Mouse (Mus musculus) CH12.LX (cell line): Measurements from ENCODE around the gene Rbms1. TPM values are rescaled to one million over a fixed set of nuclear protein-coding genes. Genes with fewer than 3 reads are reported as not detected.
A peak's percentile ranks its signal among the peaks of the same experiment; 100 is the strongest.

ENCODE experiments used
- DNase-seq: peaks from one replicate; pipeline ENCODE4 v3.0.0-alpha.2; 2013; ENCODE audit errors: extremely low read depth
- H3K27ac ChIP-seq: 2 replicates; pipeline ENCODE4 v1.5.1; 2012; ENCODE audit warnings: low read depth, mild to moderate bottlenecking, control low read depth, moderate library complexity; ENCODE audit not compliant: insufficient read depth
- H3K27me3 ChIP-seq: replicated peaks from 2 replicates; pipeline ENCODE3; 2012; ENCODE audit warnings: inconsistent platforms
- H3K36me3 ChIP-seq, 2 experiments: replicated peaks in 1 of 2; 2 replicates each; pipeline versions ENCODE3 to v1.6.1; 2012; ENCODE audit warnings: inconsistent platforms in 1 of 2, low read length in 1 of 2, mild to moderate bottlenecking in 1 of 2, mixed read lengths in 1 of 2, moderate library complexity in 1 of 2; ENCODE audit not compliant: control insufficient read depth in 1 of 2, insufficient read depth in 1 of 2
- H3K4me1 ChIP-seq, 2 experiments: 2 replicates each; pipeline ENCODE4 v1.6.1; 2012; ENCODE audit warnings: inconsistent platforms in 1 of 2, moderate library complexity in 1 of 2; ENCODE audit not compliant: insufficient read depth in 2 of 2, control insufficient read depth in 1 of 2
- H3K4me2 ChIP-seq: 2 replicates; pipeline ENCODE4 v1.6.1; 2012; ENCODE audit warnings: low read depth, mild to moderate bottlenecking, control low read depth; ENCODE audit not compliant: poor library complexity, insufficient read depth, severe bottlenecking
- H3K4me3 ChIP-seq, 3 experiments: fragments of 150-350 bp in 1 of 3; sonication (generic) in 1 of 3; replicated peaks in 1 of 3; 2 replicates each; pipeline versions ENCODE3 to v1.5.1; 2011 to 2012; ENCODE audit warnings: low read depth in 2 of 3, low read length in 2 of 3, mild to moderate bottlenecking in 2 of 3, moderate library complexity in 2 of 3, control low read depth in 1 of 3, improper control_type of control experiment in 1 of 3, inconsistent platforms in 1 of 3, mixed read lengths in 1 of 3; ENCODE audit not compliant: poor library complexity in 1 of 3
- H3K79me2 ChIP-seq: replicated peaks from 2 replicates; pipeline ENCODE4 v1.6.1; 2012; ENCODE audit warnings: mild to moderate bottlenecking, moderate library complexity; ENCODE audit not compliant: control insufficient read depth, poor library complexity, insufficient read depth, severe bottlenecking; ENCODE audit errors: extremely low read depth
- H3K9ac ChIP-seq: 2 replicates; pipeline ENCODE4 v1.6.1; 2012; ENCODE audit warnings: low read depth, mild to moderate bottlenecking, control low read depth, moderate library complexity; ENCODE audit not compliant: insufficient read depth
- H3K9me3 ChIP-seq: replicated peaks from 2 replicates; pipeline ENCODE3; 2012; ENCODE audit warnings: low read length, inconsistent platforms, mixed read lengths
- BHLHE40 ChIP-seq: IDR thresholded peaks from 2 replicates; pipeline ENCODE4 v1.6.1; 2011; ENCODE audit warnings: mild to moderate bottlenecking, low read depth, low read length, improper control_type of control experiment
- CHD1 ChIP-seq: IDR thresholded peaks from 2 replicates; pipeline ENCODE4 v1.6.1; 2012; ENCODE audit warnings: low read depth, low read length, improper control_type of control experiment, inconsistent platforms
- CHD2 ChIP-seq: IDR thresholded peaks from 2 replicates; pipeline ENCODE4 v1.6.1; 2011; ENCODE audit warnings: low read length, improper control_type of control experiment
- CTCF ChIP-seq, 2 experiments: IDR thresholded peaks in 1 of 2; conservative IDR thresholded peaks in 1 of 2; 2 replicates each; pipeline ENCODE4 v1.5.1; 2011 to 2012; ENCODE audit warnings: low read depth in 2 of 2, low read length in 2 of 2, improper control_type of control experiment in 1 of 2, inconsistent platforms in 1 of 2, mild to moderate bottlenecking in 1 of 2, moderate library complexity in 1 of 2
- ELF1 ChIP-seq: IDR thresholded peaks from 2 replicates; pipeline ENCODE4 v1.6.1; 2014; ENCODE audit warnings: low read depth, mild to moderate bottlenecking, inconsistent platforms, low read length, improper control_type of control experiment
- EP300 ChIP-seq: IDR thresholded peaks from 2 replicates; pipeline ENCODE4 v1.6.1; 2011; ENCODE audit warnings: low read length, improper control_type of control experiment
- IRF4 ChIP-seq: IDR thresholded peaks from 2 replicates; pipeline ENCODE4 v1.6.1; 2014; ENCODE audit warnings: low read depth, mild to moderate bottlenecking, inconsistent platforms, low read length, improper control_type of control experiment
- MAFK ChIP-seq: IDR thresholded peaks from 2 replicates; pipeline ENCODE4 v1.6.1; 2011; ENCODE audit warnings: low read length, improper control_type of control experiment; ENCODE audit not compliant: insufficient replicate concordance
- MAZ ChIP-seq: IDR thresholded peaks from 2 replicates; pipeline ENCODE4 v1.6.1; 2012; ENCODE audit warnings: low read depth, mild to moderate bottlenecking, inconsistent platforms, low read length, improper control_type of control experiment, moderate library complexity
- MXI1 ChIP-seq: IDR thresholded peaks from 2 replicates; pipeline ENCODE4 v1.6.1; 2011; ENCODE audit warnings: mild to moderate bottlenecking, low read depth, low read length, improper control_type of control experiment
- MYC ChIP-seq: IDR thresholded peaks from 2 replicates; pipeline ENCODE4 v1.6.1; 2011; ENCODE audit warnings: low read depth, mild to moderate bottlenecking, improper control_type of control experiment, low read length
- NELFE ChIP-seq: IDR thresholded peaks from 2 replicates; pipeline ENCODE4 v1.6.1; 2011; ENCODE audit warnings: low read depth, low read length, improper control_type of control experiment
- RAD21 ChIP-seq: IDR thresholded peaks from 2 replicates; pipeline ENCODE4 v1.6.1; 2011; ENCODE audit warnings: low read depth, mild to moderate bottlenecking, low read length, improper control_type of control experiment, moderate library complexity
- RCOR1 ChIP-seq: conservative IDR thresholded peaks from 2 replicates; pipeline ENCODE4 v1.6.1; 2012; ENCODE audit warnings: low read depth, mild to moderate bottlenecking, inconsistent platforms, low read length, improper control_type of control experiment
- SIN3A ChIP-seq: IDR thresholded peaks from 2 replicates; pipeline ENCODE4 v1.6.1; 2012; ENCODE audit warnings: low read length, improper control_type of control experiment, inconsistent platforms
- SMC3 ChIP-seq: IDR thresholded peaks from 2 replicates; pipeline ENCODE4 v1.6.1; 2011; ENCODE audit warnings: low read depth, low read length, improper control_type of control experiment
- TBP ChIP-seq: conservative IDR thresholded peaks from 2 replicates; pipeline ENCODE4 v1.6.1; 2011; ENCODE audit warnings: low read depth, low read length, improper control_type of control experiment
- TCF12 ChIP-seq: IDR thresholded peaks from 2 replicates; pipeline ENCODE4 v1.6.1; 2014; ENCODE audit warnings: low read depth, mild to moderate bottlenecking, inconsistent platforms, low read length, improper control_type of control experiment
- UBTF ChIP-seq: IDR thresholded peaks from 2 replicates; pipeline ENCODE4 v1.6.1; 2012; ENCODE audit warnings: low read depth, mild to moderate bottlenecking, inconsistent platforms, low read length, improper control_type of control experiment, moderate library complexity
- USF1 ChIP-seq: IDR thresholded peaks from 2 replicates; pipeline ENCODE4 v1.6.1; 2014; ENCODE audit warnings: low read depth, mild to moderate bottlenecking, inconsistent platforms, low read length, improper control_type of control experiment
- ZC3H11A ChIP-seq: IDR thresholded peaks from 2 replicates; pipeline ENCODE4 v1.6.1; 2012; ENCODE audit warnings: low read depth, mild to moderate bottlenecking, inconsistent platforms, low read length, improper control_type of control experiment
- ZMIZ1 ChIP-seq: IDR thresholded peaks from 2 replicates; pipeline ENCODE4 v1.6.1; 2012; ENCODE audit warnings: low read depth, mild to moderate bottlenecking, inconsistent platforms, low read length, improper control_type of control experiment
- ZNF384 ChIP-seq: IDR thresholded peaks from 2 replicates; pipeline ENCODE4 v1.6.1; 2012; ENCODE audit warnings: low read depth, low read length, improper control_type of control experiment, inconsistent platforms
- dilution Hi-C: fragments of 300-500 bp; cut with MboI; formaldehyde crosslinking; loops from 2 replicates; pipeline ENCODE4 v1.14.3; 2020; ENCODE audit warnings: low sequenced_read_pairs; ENCODE audit not compliant: extremely low pct_unique_long_range_greater_than_20kb, extremely low pct_ligation_motif_present
- in situ Hi-C: fragments of 300-500 bp; cut with MboI; formaldehyde crosslinking; loops from 3 replicates; pipeline ENCODE4 v1.14.3; 2019; ENCODE audit warnings: low sequenced_read_pairs, low pct_ligation_motif_present, low pct_unique_long_range_greater_than_20kb, mixed read lengths
- polyA plus RNA-seq: library from polyadenylated mRNA; unstranded; fragments of >175 nt; gene quantifications from 2 replicates; pipeline ENCODE4 v1.2.1, GENCODE M21; 2012; ENCODE audit warnings: low read depth; ENCODE audit not compliant: insufficient read length
- total RNA-seq, 2 experiments: library from RNA; depleted of rRNA; stranded (reverse); fragments of 300-350 nt in 1 of 2; fragments of >200 nt in 1 of 2; gene quantifications; 2 replicates each; pipeline ENCODE4 v1.2.3; 2012 to 2014

The Rbms1 gene
- total and polyA plus RNA-seq, 3 experiments: 10.6 to 33.9 (median 12.6) TPM

GRCm38 (mm10) chr2:60877543-60878386 is 85.2 kb downstream of the Rbms1 start:
- dilution Hi-C loops (no loop called here), in situ Hi-C loops (no loop called here)
- Histone ChIP-seq H3K27ac (no peak overlapping the region), H3K9me3 (no peaks in the 10 kb centered on the region), H3K27me3 (no peaks in the 10 kb centered on the region), H3K36me3 (peaks cover 0 to 11% of the 10 kb centered on the region in 2 experiments), H3K4me3 (no peak overlapping the region), H3K4me1 (peaks cover 12 to 54% of the 10 kb centered on the region in 2 experiments), H3K4me2 (no peak overlapping the region; the same call in 1 of the 2 replicates), H3K79me2 (0 out of 2 replicates have a peak, but pooled peaks cover 4% of the 10 kb centered on the region), H3K9ac (no peak overlapping the region)
- peak; percentile 46 for DNase-seq
- TF ChIP-seq MAZ: no peak
- TF ChIP-seq ELF1: peak; percentile 22; the same call in 1 of the 2 replicates

GRCm38 (mm10) chr2:60876891-60877290 is 86.1 kb downstream of the Rbms1 start:
- no peak for TF ChIP-seq MAFK
- TF ChIP-seq TBP: no peak
- no peak for TF ChIP-seq CHD2
- TF ChIP-seq ZNF384: no peak
- TF ChIP-seq UBTF: no peak
- TF ChIP-seq CHD1: no peak
- no peak for TF ChIP-seq RCOR1
- no peak for TF ChIP-seq IRF4
- TF ChIP-seq SMC3: peak; percentile 6; the same call in 1 of the 2 replicates
- TF ChIP-seq NELFE: no peak
- TF ChIP-seq TCF12: no peak
- no peak for TF ChIP-seq MXI1
- no peak for TF ChIP-seq USF1
- peak; percentile 39 for TF ChIP-seq RAD21
- no peak for TF ChIP-seq ELF1
- peak in 1 of 2 experiments; percentile 35; a peak in 1 of 4 replicates for TF ChIP-seq CTCF (conservative IDR thresholded peaks at IDR 0.05 in 1 of 2, IDR thresholded peaks at IDR 0.05 in 1 of 2; ENCODE audit: low read depth in 2 of 2, low read length in 2 of 2)
- TF ChIP-seq EP300: no peak
- no peak for TF ChIP-seq BHLHE40
- TF ChIP-seq MYC: no peak
- TF ChIP-seq SIN3A: no peak
- TF ChIP-seq ZC3H11A: no peak
- no peak for TF ChIP-seq ZMIZ1
- H3K27ac ChIP-seq: no peak overlapping the region
- H3K36me3 ChIP-seq: peaks cover 0 to 17% of the 10 kb centered on the region in 2 experiments
- H3K4me2 ChIP-seq: 0 out of 2 replicates have a peak overlapping the region, but pooled peaks have one; percentile 14
- no peaks in the 10 kb centered on the region for H3K27me3 ChIP-seq
- in situ Hi-C loops (no loop called here), dilution Hi-C loops (no loop called here)
- DNase-seq: no peak
- no peak overlapping the region for H3K4me3 ChIP-seq
- 0 out of 2 replicates have a peak, but pooled peaks cover 4% of the 10 kb centered on the region for H3K79me2 ChIP-seq
- no peaks in the 10 kb centered on the region for H3K9me3 ChIP-seq
- no peak overlapping the region for H3K9ac ChIP-seq
- peaks cover 12 to 51% of the 10 kb centered on the region in 2 experiments for H3K4me1 ChIP-seq
